ENCODE assay signal across 23 mouse cellular contexts in genomic region chr13:64000303-64000702, GRCm38 (mm10).
A peak's percentile ranks its signal among the peaks of the same experiment; 100 is the strongest.
DNase-seq lines count a peak whose midpoint lies in the region; ATAC-seq and TF ChIP-seq lines count a peak whose summit lies in the region.
"Had no signal": no experiment of that assay in that cellular context is flagged by ENCODE, and none has a peak within 500 bp of the region (broad histone marks: within the 10 kb centered on the region; RNA-seq: fewer than 3 reads in every experiment).

No protein-coding gene starts in this region.

- no peak overlapping the region for H3K4me2 ChIP-seq in lung, embryonic 15.5 days
- H3K4me2 ChIP-seq in stomach, embryonic 15.5 days, result no peak overlapping the region
- H3K4me2 ChIP-seq: embryonic facial prominence, embryonic 15.5 days; heart, embryonic 15.5 days; hindbrain, embryonic 14.5 days had no signal

- TF ChIP-seq CTCF in layer of hippocampus, adult 2 months (conservative IDR thresholded peaks at IDR 0.05), result no peak

- DNase-seq in lung, postnatal 14 days, result no peak
- peak; percentile 32 for DNase-seq in adipocyte (ENCODE audit: low spot score)
- DNase-seq in lung, postnatal 10 days, result peak; percentile 42
- no peak for DNase-seq in layer of hippocampus, adult 2 months (ENCODE audit: low spot score in 2 of 2)
- no peak for DNase-seq in cerebellum, postnatal 36 days
- DNase-seq: adrenal gland, adult 8-10 months; adrenal gland, postnatal 36 days; cerebellum, adult 2 months; cerebellum, postnatal 10 days; embryo, embryonic 11 days; gastrocnemius, adult 2 months; gastrocnemius, postnatal 25 days; heart, postnatal 14 days had no signal

- H3K9me3 ChIP-seq in lung, embryonic 15.5 days, result no peaks in the 10 kb centered on the region
- no peaks in the 10 kb centered on the region for H3K9me3 ChIP-seq in stomach, embryonic 15.5 days
- H3K9me3 ChIP-seq: embryonic facial prominence, embryonic 15.5 days; forebrain, embryonic 10.5 days; heart, embryonic 10.5 days; heart, embryonic 15.5 days; hindbrain, embryonic 10.5 days had no signal

- H3K36me3 ChIP-seq in lung, embryonic 15.5 days, result no peaks in the 10 kb centered on the region
- no peaks in the 10 kb centered on the region for H3K36me3 ChIP-seq in stomach, embryonic 15.5 days
- H3K36me3 ChIP-seq: embryonic facial prominence, embryonic 15.5 days; forebrain, embryonic 10.5 days; heart, embryonic 10.5 days; heart, embryonic 15.5 days; hindbrain, embryonic 10.5 days had no signal

- peak overlapping the region; percentile 54 for H3K27ac ChIP-seq in lung, embryonic 15.5 days
- peak overlapping the region; percentile 28; the same call in 1 of the 2 replicates for H3K27ac ChIP-seq in stomach, embryonic 15.5 days
- no peak overlapping the region for H3K27ac ChIP-seq in layer of hippocampus, adult 2 months
- H3K27ac ChIP-seq: embryonic facial prominence, embryonic 15.5 days; forebrain, embryonic 10.5 days; gastrocnemius, adult 2 months; heart, embryonic 10.5 days; heart, embryonic 15.5 days; hindbrain, embryonic 10.5 days; hindbrain, embryonic 14.5 days had no signal

- ATAC-seq in lung, embryonic 15.5 days (ENCODE audit: borderline replicate concordance, extremely low read depth, low FRiP score, low TSS enrichment), result peak; percentile 60; the same call in 1 of the 2 replicates
- ATAC-seq in stomach, embryonic 15.5 days (ENCODE audit: insufficient read depth, low FRiP score, low read depth), result no peak
- ATAC-seq: forebrain, embryonic 14.5 days had no signal

- no peak overlapping the region for H3K9ac ChIP-seq in lung, embryonic 15.5 days
- H3K9ac ChIP-seq in stomach, embryonic 15.5 days, result no peak overlapping the region
- H3K9ac ChIP-seq: embryonic facial prominence, embryonic 15.5 days; heart, embryonic 15.5 days; hindbrain, embryonic 14.5 days had no signal

- no peaks in the 10 kb centered on the region for H3K27me3 ChIP-seq in lung, embryonic 15.5 days
- H3K27me3 ChIP-seq in stomach, embryonic 15.5 days (replicated peaks), result no peaks in the 10 kb centered on the region
- H3K27me3 ChIP-seq: embryonic facial prominence, embryonic 15.5 days; heart, embryonic 15.5 days had no signal

- H3K4me3 ChIP-seq in lung, embryonic 15.5 days, result no peak overlapping the region
- H3K4me3 ChIP-seq in stomach, embryonic 15.5 days (replicated peaks), result no peak overlapping the region
- no peak overlapping the region for H3K4me3 ChIP-seq in layer of hippocampus, adult 2 months
- H3K4me3 ChIP-seq: embryonic facial prominence, embryonic 15.5 days; erythroblast, embryonic 14.5 days; forebrain, embryonic 10.5 days; gastrocnemius, adult 2 months; heart, embryonic 10.5 days; heart, embryonic 15.5 days; hindbrain, embryonic 10.5 days had no signal

- 39% methylated on average over 6 of the region's 6 CpGs for WGBS in lung, embryonic 15.5 days
- 50% methylated on average over 6 of the region's 6 CpGs for WGBS in stomach, embryonic 15.5 days

- H3K4me1 ChIP-seq in lung, embryonic 15.5 days, result peaks cover 55% of the 10 kb centered on the region
- peaks cover 11% of the 10 kb centered on the region for H3K4me1 ChIP-seq in stomach, embryonic 15.5 days

Comparison
In these comparisons a context has a peak if more than half of its experiments do, and no peak if none do; other contexts are left out.
1. DNase-seq: peak in adipocyte (single experiment) and lung, postnatal 10 days (single experiment); none in lung, postnatal 14 days (single experiment), layer of hippocampus, adult 2 months (0 of 2) and cerebellum, postnatal 36 days (0 of 2).